Mouse (Mus musculus): ENCODE data around the gene Gucy1b2. TPM values are rescaled to one million over a fixed set of nuclear protein-coding genes. Genes with fewer than 3 reads are reported as not detected.

The Gucy1b2 gene
- polyA plus RNA-seq, 1 experiment: 0.08 TPM

- Histone ChIP-seq H3K27me3 (ENCODE audit: control insufficient read depth, insufficient read depth, low read length) (no peaks in the 10 kb centered on the region), H3K27ac (ENCODE audit: control insufficient read depth, insufficient read depth, low read length) (no peak overlapping the region), H3K4me1 (replicated peaks; ENCODE audit: control insufficient read depth, insufficient read depth, low read length) (peaks cover 4% of the 10 kb centered on the region), H3K36me3 (ENCODE audit: control insufficient read depth, insufficient read depth, low read length) (peaks cover 8% of the 10 kb centered on the region), H3K4me3 (ENCODE audit: control insufficient read depth, insufficient read depth, low read length) (no peak overlapping the region)
- 88% methylated on average over 4 of the region's 4 CpGs for WGBS
- no peak for DNase-seq
- TF ChIP-seq POLR2A (IDR thresholded peaks at IDR 0.05; ENCODE audit: control insufficient read depth, extremely low read depth, insufficient read depth, low read length, poor library complexity) (no peak), CTCF (IDR thresholded peaks at IDR 0.05; ENCODE audit: borderline replicate concordance, control insufficient read depth, extremely low read depth, insufficient read depth, low read length, poor library complexity) (no peak)
These were observed 105.9 kb downstream of the Gucy1b2 start for GRCm38 (mm10) chr14:62350186-62350585.

GRCm38 (mm10) chr14:62349786-62350185, 106.3 kb downstream of the Gucy1b2 start:
- H3K4me1 ChIP-seq (replicated peaks; ENCODE audit: control insufficient read depth, insufficient read depth, low read length): peaks cover 8% of the 10 kb centered on the region
- no peak for DNase-seq
- TF ChIP-seq CTCF (IDR thresholded peaks at IDR 0.05; ENCODE audit: borderline replicate concordance, control insufficient read depth, extremely low read depth, insufficient read depth, low read length, poor library complexity) (no peak), POLR2A (IDR thresholded peaks at IDR 0.05; ENCODE audit: control insufficient read depth, extremely low read depth, insufficient read depth, low read length, poor library complexity) (no peak)
- H3K27me3 ChIP-seq (ENCODE audit: control insufficient read depth, insufficient read depth, low read length): no peaks in the 10 kb centered on the region
- peaks cover 8% of the 10 kb centered on the region for H3K36me3 ChIP-seq (ENCODE audit: control insufficient read depth, insufficient read depth, low read length)
- H3K4me3 ChIP-seq (ENCODE audit: control insufficient read depth, insufficient read depth, low read length): no peak overlapping the region
- 97% methylated on average over 5 of the region's 5 CpGs for WGBS
- no peak overlapping the region for H3K27ac ChIP-seq (ENCODE audit: control insufficient read depth, insufficient read depth, low read length)

GRCm38 (mm10) chr14:62347103-62347502, 109.0 kb downstream of the Gucy1b2 start:
- H3K27me3 ChIP-seq (ENCODE audit: control insufficient read depth, insufficient read depth, low read length): no peaks in the 10 kb centered on the region
- H3K4me3 ChIP-seq (ENCODE audit: control insufficient read depth, insufficient read depth, low read length): no peak overlapping the region
- no peaks in the 10 kb centered on the region; the same call in 1 of the 2 replicates for H3K36me3 ChIP-seq (ENCODE audit: control insufficient read depth, insufficient read depth, low read length)
- H3K27ac ChIP-seq (ENCODE audit: control insufficient read depth, insufficient read depth, low read length): no peak overlapping the region
- H3K4me1 ChIP-seq (replicated peaks; ENCODE audit: control insufficient read depth, insufficient read depth, low read length): peaks cover 17% of the 10 kb centered on the region
- no peak for DNase-seq
- WGBS: 79% methylated on average over 7 of the region's 7 CpGs
- TF ChIP-seq POLR2A (IDR thresholded peaks at IDR 0.05; ENCODE audit: control insufficient read depth, extremely low read depth, insufficient read depth, low read length, poor library complexity) (no peak), CTCF (IDR thresholded peaks at IDR 0.05; ENCODE audit: borderline replicate concordance, control insufficient read depth, extremely low read depth, insufficient read depth, low read length, poor library complexity) (no peak)

- 90% methylated on average over 11 of the region's 11 CpGs for WGBS
These were observed 109.5 kb downstream of the Gucy1b2 start for GRCm38 (mm10) chr14:62346570-62346969.

More at GRCm38 (mm10) chr14:62346570-62346969, 109.5 kb downstream of the Gucy1b2 start:
- no peak overlapping the region for H3K27ac ChIP-seq (ENCODE audit: control insufficient read depth, insufficient read depth, low read length)
- no peak for TF ChIP-seq CTCF (IDR thresholded peaks at IDR 0.05; ENCODE audit: borderline replicate concordance, control insufficient read depth, extremely low read depth, insufficient read depth, low read length, poor library complexity)
- TF ChIP-seq POLR2A (IDR thresholded peaks at IDR 0.05; ENCODE audit: control insufficient read depth, extremely low read depth, insufficient read depth, low read length, poor library complexity): no peak
- no peak overlapping the region for H3K4me3 ChIP-seq (ENCODE audit: control insufficient read depth, insufficient read depth, low read length)
- H3K36me3 ChIP-seq (ENCODE audit: control insufficient read depth, insufficient read depth, low read length): no peaks in the 10 kb centered on the region; the same call in 1 of the 2 replicates
- DNase-seq: no peak
- H3K27me3 ChIP-seq (ENCODE audit: control insufficient read depth, insufficient read depth, low read length): no peaks in the 10 kb centered on the region
- H3K4me1 ChIP-seq (replicated peaks; ENCODE audit: control insufficient read depth, insufficient read depth, low read length): peaks cover 22% of the 10 kb centered on the region

Other genes starting within 250 kb of the Gucy1b2 start
- gene Rnaseh2b, start 163.7 kb downstream of the Gucy1b2 start, polyA plus RNA-seq (2012; rRNA removed): 11.3 and 11.8 TPM in 2 replicates
- 4.1 and 4.7 TPM in 2 replicates for gene Dleu7, start 163.2 kb downstream of the Gucy1b2 start, polyA plus RNA-seq (2012; rRNA removed)
- 1.3 and 1.5 TPM in 2 replicates for gene Fam124a, start 99.4 kb upstream of the Gucy1b2 start, polyA plus RNA-seq (2012; rRNA removed)
- not detected in 2 replicates for gene Gm4131, start 110.6 kb upstream of the Gucy1b2 start, polyA plus RNA-seq (2012; rRNA removed)
- gene Serpine3, start 207.4 kb upstream of the Gucy1b2 start, polyA plus RNA-seq (2012; rRNA removed): 0.14 TPM in 1 of 2 replicates, not detected in the other